Mouse (Mus musculus): Measurements from ENCODE around the gene Aebp2.

Aebp2 gene

DNA sequence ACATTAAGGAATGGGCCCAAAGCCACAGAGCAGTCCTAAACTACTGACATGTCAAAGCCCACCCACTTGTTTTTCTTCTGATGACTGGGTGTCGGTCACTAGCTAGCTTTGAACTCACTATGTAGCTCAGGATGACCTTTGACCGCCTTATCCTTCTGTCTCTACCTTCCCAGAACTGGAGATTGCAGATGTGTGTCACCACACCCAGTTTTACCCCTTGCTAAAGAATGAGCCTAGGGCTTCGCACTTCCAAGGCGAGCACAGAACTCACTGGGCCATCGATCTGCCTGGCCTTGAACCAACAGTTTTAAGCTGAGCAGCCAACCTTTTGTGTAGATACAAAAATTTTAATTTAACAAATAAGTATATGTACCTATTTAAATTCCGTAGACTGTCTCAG lies 13.8 kb upstream of the Aebp2 start:
- no peak for DNase-seq

DNA sequence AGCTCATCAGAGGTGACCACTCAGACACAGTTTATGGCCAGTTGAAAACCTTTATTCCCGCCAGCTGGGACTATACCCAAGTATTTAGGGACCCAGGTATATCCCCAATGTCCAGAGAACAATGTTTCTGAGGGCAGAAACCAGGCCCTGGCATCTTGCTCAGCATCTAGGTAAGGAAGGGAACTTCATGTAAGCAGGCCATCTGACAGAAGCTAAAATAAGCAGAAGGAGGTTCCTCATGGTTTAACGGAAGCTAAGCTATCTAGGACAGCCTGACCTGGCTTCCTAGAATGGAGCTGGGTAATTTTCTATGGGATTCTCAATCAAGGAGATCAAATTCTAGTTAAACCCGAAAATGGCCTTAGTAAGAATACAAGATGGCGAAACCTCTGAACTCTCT lies 12.9 kb upstream of the Aebp2 start:
- no peak for DNase-seq

DNA sequence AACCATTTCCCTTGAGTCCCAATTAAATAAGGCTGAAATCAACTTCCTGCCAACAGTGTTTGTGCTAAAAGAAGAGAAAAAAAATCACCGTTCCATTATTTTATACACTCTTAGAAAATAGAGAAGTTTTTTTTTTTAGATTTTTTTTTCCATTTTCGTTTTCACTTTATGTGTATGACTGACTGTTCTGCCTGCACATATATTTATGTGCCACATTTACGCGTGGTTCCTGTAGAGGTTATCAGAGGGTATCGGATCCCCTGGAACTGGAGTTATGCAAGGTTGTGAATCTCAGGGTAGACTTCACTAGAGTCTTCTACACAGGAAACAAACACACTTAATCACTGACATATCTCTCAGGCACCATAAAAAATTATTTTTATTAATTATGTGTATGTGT lies 12.3 kb upstream of the Aebp2 start:
- no peak for DNase-seq

DNA sequence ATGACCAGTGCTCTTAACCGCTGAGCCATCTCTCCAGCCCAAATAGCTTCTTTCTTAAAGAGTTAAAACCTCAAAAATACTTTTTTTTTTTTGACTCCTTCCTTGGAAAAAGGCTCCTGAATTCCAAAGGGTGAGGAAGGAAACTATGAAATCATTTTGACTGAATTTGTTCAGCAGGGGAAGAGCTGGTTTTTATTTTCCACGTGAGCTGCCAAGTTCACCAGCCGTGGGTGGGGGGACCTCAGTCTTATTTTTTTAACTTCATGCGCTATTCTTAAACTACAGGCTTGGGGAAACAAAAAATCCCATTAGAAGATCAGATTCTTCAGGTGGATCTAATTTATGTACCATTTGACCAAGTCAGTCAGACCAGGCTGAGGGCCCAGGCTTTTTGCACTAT lies 11.2 kb upstream of the Aebp2 start:
- no peak for DNase-seq

DNA sequence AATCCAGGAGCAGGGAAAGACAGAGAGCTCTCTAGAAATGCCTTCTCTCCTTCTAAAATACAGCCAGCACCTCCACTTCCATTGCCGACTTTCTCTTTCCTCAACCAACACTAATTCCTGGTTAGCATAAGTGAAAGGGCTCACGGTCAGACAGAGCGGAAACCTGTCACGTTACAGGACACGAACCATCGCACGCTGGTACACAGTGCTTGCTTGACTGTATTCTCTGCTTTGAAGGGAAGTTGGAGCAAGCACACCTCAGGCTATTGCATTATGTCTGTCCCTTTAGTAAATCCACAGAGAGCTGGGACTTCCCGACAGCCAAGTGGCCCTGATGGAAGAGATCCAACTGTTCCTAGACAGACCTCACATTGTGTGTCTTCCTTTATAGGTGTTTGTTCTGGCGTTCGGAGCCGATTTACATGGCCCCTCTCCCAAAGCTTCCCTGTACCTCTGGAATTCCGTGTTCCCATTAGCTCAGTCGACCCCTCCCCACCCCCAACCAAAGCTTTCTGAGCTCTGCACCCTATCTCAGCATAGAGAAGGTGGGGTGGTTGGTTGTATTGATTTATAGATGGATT lies 10.5 kb upstream of the Aebp2 start:
- DNase-seq, result no peak

DNA sequence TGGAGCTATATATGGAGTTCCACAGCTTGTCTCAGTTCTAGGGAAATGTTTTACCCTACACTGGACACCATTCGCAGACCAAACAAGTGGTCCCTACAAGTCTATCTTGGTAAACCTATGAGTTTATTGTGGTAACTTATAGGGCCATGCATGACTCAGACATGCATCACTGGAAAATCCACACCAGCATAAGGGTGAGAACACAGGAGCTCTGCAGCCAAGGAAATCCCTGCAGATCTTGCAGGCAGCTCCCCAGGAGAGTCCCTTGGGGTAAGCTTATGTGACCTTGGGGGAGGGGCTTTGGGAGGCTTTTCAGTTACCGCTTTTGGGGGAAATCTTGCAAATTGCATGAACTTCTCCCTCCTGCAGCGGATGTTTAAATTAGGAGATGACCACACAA lies 8.6 kb upstream of the Aebp2 start:
- DNase-seq, result no peak

DNA sequence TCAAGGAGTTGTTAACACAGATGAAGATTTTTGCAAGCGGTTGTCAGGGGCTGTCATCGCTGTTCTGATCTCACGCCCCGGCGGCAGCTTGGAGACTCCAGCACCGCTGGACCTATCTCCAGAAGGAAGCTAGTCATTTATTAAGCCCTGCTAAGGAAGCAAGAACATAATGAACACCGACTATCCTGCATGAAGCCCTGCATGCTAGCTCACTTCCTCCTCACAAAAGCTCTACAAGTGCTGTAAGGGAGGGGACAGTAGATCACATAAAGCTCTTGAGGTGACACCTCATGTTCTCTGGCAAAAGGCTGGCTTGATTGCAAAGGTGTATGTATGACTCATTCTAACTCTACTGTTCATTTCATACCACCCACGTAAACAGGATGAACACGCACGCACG lies 7.8 kb upstream of the Aebp2 start:
- DNase-seq, result no peak

DNA sequence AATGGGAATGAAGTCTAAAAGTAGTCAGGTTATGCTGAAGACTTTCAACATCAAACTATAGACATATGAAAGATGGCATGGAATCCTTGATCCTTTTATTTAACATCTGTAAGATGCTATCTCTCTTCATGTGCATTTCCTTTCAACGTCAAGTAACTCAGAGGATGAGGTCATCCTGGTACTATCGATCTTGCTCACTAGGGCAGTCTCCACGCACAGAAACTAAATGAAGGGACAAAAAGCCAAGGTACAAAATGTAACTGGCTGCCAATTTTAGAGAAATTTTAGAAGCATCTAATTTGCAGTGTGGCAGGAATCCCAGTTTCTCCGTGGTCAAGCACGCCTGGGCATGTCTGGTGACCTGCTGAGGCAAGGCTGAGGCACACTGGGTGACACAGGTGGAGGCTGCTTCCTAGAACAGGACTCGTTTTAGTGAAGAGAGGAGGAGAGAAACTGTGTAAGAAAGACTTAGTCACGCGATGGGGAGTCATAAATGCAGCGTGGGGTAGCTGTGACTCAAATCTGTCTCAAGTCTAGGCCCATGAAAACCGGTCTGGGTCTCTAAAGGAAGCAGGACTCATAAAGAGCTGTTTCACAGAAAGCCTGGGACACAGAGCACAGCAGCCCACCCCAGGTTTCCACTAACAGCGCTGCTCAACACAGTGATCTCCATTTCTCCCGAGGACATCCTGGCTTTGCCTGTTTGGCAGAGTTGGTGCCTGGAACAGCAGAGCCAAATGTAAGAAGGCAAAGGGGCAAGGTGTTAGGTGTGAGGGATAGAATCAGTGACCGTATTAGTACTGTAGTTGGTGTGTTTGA lies 1.7 kb upstream of the Aebp2 start:
- no peak for DNase-seq

DNA sequence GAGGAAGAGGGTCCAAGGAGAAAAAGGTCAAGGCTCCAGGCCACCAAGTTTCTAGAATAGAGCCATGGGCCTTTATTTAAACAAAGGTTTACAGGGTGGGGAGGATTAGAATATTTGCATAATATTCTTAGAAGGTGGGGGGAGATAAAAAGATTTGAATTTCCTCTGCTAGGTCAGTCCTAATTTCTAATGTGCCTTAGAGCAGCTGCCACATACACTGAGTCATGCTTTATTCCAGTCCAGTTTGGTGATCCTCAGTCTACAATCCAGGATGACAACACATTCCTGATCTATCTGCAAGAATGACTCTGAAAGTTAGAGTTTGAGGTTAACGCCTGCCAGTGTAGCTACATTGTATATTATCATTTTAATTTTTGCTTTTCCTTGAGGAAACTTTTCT lies 841 bp upstream of the Aebp2 start:
- DNase-seq, result no peak

DNA sequence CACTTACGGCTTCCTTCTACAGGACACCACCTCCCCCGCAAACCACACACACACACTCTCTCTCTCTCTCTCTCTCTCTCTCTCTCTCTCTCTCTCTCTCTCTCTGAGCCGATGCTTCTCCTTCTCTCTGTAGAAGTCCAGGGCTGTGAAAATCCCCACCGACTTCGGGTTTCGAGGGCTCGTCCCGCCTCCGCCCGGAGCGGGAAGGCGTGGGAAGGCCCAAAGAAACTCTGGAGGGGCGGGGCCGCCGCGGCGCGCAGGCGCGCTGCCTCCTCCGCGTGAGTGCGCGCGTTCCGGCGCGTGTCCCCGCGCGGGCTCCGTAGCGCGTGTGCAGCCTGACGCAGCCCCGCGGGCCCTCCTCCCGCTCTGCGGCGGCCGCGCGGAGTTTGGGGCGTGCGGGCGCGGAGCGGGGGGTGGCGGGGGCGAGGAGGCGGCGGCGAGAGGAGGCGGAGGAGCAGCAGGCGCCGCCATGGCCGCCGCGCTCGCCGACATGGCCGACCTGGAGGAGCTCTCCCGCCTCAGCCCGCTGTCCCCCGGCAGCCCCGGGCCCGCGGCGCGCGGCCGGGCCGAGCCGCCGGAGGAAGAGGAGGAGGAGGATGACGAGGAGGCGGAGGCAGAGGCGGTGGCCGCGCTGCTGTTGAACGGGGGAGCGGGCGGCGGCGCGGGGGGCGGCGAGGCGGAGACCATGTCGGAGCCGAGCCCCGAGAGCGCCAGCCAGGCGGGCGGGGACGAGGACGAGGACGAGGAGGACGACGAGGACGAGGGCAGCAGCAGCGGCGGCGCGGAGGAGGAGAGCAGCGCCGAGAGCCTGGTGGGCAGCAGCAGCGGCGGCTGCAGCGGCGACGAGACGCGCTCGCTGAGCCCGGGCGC lies 998 bp downstream of the Aebp2 start:
- DNase-seq, result peak; percentile 93

DNA sequence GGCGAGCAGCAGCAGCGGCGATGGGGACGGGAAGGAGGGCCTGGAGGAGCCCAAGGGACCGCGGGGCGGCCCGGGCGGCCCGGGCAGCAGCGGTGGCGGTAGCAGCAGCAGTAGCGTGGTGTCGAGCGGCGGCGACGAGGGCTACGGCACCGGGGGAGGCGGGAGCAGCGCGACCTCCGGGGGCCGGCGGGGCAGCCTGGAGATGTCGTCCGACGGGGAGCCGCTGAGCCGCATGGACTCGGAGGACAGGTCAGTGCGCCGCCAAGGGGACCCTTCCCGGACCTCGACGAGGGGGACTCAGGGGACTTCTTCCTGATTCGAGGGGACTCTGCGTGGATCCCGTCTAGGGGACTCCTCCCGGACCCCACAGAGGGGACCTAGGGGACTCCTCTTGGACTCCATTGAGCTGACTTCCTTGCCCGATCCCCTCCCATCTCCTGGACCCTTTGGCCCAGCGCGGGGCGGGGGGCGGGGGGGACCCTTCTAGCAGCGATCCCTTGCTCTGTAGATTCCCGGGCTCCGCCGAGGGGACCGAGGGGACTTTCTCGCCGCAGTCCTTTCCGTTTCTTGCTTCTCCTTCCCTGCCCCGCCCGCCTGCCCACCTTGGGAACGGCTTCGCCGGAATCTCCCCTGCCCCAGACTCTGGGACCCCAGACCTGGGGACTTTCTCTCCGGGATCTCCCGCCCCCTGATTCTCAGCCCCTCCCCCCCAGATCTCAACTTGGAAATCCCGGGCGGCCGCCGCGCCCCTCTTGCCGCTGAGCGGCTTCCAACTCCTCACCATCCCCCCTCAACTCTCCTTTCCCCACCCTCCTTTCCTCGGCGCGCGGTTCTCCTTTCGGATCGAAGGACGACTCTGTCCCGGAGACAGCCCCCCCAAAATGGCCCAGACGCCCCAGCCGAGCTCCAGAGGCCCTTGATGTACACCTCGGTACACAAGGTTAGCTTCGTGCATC lies 1.9 kb downstream of the Aebp2 start:
- DNase-seq, result peak; percentile 50

DNA sequence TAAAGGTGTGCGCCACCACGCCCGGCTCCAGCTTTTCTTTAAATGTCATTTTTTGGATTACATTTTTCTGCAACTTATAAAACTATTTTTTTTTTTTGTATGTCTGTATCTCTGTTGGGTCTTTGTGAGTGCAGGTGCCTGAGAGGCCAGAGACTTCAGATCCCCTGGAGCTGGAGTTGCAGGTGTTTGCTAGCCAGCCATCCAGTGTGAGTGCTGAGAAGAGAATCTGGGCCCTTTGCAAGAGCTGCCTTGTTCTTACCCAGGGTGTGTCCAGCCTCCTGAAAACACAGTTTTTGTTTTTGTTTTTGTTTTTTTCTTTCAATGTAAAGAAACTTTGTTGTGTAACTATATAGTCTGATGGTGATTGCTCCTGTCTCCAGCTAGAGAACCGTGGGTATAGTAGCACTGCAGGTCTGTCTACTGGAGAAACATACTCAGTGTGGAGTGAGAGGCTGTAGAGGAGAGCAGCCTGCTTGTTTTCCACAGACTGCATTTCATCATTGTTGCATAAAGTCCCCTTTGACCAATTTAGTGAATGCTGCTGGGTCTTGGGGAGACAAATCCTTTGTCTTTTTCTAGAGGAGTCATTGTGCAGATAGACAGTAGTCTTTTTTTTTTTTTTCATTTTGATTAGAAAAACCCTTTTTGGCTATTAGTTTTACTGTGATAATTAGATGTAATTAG lies 6.9 kb downstream of the Aebp2 start:
- no peak for DNase-seq

DNA sequence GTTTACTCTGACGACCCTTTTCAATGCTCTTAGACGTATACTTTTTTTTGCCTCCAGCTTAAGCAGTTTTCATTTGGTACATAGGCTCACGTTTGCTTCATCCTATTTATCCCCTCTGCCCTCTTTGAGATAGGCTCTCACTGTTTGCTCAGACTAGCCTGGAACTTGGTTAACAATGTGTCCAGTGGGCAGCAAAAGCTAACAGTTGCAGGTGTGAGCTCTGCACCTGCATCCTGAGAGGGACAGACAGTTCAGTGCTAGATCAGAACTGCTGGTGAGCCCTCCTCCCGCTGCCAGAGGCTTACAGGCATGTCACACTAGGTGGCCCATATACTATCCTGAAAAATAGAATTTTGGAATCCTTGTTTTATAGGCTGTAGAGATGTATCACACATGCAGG lies 7.8 kb downstream of the Aebp2 start:
- DNase-seq, result no peak

DNA sequence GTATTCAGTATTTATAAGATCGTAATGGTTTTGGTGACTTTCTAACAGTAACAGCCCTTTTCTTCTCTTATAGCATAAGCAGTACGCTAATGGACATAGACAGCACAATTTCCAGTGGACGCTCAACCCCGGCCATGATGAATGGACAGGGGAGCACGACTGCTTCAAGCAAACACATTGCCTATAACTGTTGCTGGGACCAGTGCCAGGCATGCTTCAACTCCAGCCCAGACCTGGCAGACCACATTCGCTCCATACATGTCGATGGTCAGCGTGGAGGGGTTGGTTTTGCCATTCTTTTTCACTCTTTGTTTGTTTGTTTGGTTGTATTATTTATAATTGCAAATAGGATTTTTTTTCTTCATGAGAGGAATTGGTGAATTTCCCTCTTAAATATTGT lies 11.2 kb downstream of the Aebp2 start:
- DNase-seq, result no peak

DNA sequence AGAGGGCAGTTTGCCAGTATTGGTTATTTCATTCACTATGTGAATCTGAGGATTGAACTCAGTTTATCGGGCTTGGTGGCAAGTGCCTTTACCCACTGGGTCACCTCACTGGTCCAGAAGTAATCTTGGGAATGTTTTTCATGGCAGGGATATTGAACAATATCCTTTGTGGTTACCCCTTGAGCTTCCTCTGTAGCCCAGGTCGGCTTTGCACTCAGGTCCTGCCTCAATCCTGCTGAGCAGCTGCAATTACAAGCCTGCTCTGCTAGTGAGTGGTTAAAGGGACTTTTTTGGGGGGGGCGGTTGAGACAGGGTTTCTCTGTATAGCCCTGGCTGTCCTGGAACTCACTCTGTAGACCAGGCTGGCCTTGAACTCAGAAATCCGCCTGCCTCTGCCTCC lies 13.8 kb downstream of the Aebp2 start:
- DNase-seq, result no peak

DNA sequence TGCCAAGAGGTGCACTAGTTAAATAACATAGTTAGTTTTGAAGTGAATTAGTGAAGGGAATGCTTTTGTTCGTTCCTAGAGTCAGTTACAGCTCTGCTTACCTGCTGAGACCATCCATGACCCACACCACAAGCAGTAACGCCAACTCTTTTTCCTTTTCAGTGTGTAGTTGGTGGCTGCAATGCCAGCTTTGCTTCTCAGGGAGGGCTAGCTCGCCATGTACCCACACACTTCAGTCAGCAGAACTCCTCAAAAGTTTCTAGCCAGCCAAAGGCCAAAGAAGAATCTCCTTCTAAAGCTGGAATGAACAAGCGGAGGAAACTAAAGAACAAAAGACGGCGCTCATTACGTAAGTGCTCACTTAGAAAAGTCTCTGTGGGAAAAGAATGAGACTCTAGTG lies 19.5 kb downstream of the Aebp2 start:
- DNase-seq, result no peak

DNA sequence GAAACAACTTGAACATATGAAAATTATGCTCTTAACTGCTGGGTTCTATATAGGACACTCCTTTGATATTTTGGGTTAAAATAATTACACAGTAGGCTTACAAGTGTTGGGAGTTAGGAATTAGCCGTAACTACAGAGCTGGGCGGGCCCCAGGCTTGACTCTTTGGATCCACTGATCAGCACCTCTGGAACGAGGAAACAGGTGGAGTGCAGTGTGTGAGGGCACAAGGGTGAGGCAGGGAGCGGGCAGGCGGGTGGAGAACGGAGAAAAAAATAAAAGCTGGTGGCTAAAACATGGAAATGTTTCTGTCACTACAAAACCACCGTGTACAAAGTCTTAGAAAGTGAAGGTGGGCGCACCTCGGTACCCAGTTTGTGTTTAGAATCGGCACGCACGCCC lies 20.2 kb downstream of the Aebp2 start:
- no peak for DNase-seq

DNA sequence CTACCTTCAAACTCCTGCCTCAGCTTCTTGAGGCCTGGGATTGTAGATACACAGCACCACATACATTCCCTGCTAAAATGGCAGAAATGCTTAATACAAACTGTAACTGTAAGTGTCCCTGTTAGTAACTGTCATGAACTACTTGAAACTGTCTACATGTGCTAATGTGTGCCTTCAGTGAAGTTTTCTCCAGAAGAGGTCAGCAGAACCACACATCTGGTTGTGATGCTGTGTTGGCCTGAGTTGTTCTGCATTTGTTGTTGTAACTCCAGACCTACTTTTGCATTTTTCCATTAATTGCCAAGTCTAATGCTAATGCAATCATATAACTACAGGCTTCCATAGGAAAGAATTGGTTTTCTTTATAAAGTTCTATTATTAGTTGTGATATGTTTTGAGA lies 23.5 kb downstream of the Aebp2 start:
- no peak for DNase-seq

DNA sequence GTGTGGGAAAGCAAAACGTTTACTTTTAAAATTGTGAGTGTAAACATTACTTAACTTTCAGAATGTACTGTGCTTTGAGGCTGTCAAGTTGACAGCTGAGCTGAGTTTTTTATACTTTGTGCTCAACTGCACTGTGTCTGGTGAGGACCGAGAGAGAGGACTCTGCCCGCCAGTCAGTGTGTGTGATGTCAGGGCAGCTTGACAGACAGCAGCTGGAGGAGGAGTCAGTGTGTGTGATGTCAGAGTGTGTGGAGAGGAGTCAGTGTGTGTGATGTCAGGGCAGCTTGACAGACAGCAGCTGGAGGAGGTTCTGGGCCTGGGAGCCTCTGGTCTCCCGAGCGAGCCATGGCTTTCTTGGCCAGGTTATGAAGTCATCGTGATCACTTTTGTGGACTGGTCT lies 24.4 kb downstream of the Aebp2 start:
- DNase-seq, result no peak

DNA sequence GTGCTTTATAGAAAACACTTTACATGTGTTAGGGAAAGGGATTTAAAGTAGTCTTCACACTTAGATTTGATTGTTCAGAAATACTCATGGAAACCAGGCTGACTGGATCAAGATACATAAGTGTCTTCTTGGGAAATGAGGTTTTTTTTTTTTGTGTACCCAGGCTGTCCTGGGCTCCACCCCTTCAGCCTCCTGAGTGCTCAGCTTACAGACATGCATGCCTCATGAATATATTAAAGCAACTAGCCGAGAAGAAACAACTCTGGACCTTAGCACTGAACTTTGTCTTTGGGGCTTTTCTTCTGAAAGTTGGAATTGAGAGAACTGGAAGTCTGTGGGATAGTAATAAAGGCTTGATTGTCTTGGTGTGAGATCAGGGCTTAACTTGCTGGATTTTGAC lies 27.3 kb downstream of the Aebp2 start:
- DNase-seq, result no peak

DNA sequence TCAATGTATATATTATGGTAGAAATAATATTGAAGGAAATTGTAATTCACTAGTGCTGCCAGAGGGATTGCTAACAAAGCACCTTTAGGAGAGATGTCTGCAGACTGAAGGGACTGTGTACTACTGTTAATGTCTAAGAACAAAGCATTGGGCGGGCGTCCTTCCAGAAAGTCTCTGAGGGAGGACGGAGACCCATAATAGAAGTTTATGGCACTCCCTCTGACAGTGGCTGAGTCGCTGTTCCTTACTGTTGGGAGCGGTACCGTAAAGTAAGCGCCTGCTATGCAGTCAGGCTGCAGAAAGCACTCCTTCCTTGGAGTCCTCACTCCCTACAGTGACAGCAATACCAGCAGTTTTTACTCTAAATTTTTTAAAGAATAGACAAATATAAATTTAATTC lies 29.5 kb downstream of the Aebp2 start:
- DNase-seq, result no peak

DNA sequence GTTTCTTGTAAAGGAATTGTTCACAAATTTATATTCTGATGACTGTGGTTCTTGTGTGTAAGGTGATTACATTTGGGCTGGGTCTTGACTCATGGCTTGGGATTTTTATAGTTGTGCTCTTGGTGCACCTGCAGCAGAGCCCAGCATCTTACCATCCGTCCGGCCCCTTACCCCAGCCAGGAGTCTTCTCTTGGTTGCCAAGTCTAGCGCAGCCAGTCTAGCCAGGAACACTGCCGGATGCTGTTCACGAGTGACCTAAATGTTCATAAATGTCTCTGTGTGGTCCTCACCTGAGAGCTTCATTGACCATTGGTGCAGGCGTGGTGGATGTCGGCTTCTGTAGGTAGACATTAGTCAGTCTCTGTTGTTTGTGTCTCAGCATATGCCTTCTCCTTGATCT lies 33.0 kb downstream of the Aebp2 start:
- DNase-seq, result no peak
